9 mouse cellular contexts compared by ENCODE assay signal in the genomic region with DNA sequence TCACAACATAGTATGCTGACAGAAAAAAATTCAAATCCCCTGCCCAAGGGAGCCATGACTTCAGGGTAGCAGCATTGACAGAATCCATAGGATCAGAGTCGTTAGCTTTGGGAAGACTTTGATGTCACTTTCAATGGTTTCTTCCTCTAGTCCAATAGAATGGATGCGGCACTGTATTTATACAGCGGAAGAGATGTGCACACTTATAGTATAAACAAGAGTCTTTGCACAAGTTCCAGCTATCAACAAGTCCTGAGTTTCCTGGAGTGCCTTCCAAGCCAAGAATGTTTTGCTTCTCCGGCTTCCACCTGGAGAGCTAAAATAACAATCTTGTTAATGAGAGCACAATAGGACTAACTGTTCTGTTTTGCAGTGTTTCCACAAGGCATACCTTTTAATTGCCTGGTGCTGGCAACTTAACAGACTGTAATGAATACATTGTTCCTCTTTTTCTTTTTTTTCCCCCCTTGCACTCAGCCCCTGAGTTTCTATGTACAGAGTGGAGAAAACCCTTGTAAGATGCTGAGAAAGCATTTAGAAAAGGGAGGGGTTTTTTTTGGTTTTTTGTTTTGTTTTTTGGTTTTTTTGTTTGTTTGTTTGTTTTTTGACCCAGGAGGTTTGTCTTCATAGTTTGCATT.
DNase-seq lines count a peak whose midpoint lies in the region; ATAC-seq lines count a peak whose summit lies in the region.
"Had no signal": no experiment of that assay in that cellular context is flagged by ENCODE, and none has a peak within 500 bp of the region (broad histone marks: within the 10 kb centered on the region; RNA-seq: fewer than 3 reads in every experiment).

No protein-coding gene starts in this region.

- no peak for ATAC-seq in heart, embryonic 12.5 days (ENCODE audit: insufficient number of reproducible peaks, low FRiP score)
- ATAC-seq in neural tube, embryonic 11.5 days (ENCODE audit: insufficient read depth, low FRiP score, low TSS enrichment): no peak
- no peak for ATAC-seq in hindbrain, embryonic 15.5 days (ENCODE audit: low FRiP score, low read depth)
- no peak for ATAC-seq in activated CD4-positive, CD25-positive, alpha-beta regulatory T cell, adult 4 months

- H3K9me3 ChIP-seq in heart, embryonic 12.5 days (replicated peaks): no peaks in the 10 kb centered on the region
- no peaks in the 10 kb centered on the region for H3K9me3 ChIP-seq in neural tube, embryonic 11.5 days (ENCODE audit: control insufficient read depth, low read length)
- H3K9me3 ChIP-seq in hindbrain, embryonic 15.5 days: no peaks in the 10 kb centered on the region

- intact Hi-C loops in heart, postnatal 25 days (cut with DNase I): no loop called here

- DNase-seq in heart, postnatal 25 days (ENCODE audit: low spot score): no peak
- no peak for DNase-seq in neural tube, embryonic 11.5 days (ENCODE audit: low spot score)
- no peak for DNase-seq in neural tube, embryonic 10.5 days (ENCODE audit: extremely low spot score, low spot score)
- DNase-seq in splenic B cell, adult 2 months (ENCODE audit: low read depth, low spot score): peak; percentile 36
- DNase-seq in frontal cortex, postnatal 14 days (ENCODE audit: low spot score in 2 of 2): no peak
- DNase-seq: heart, adult 18-20 months had no signal

- WGBS in heart, embryonic 12.5 days: 38% methylated on average over 4 of the region's 4 CpGs
- 61% methylated on average over 4 of the region's 4 CpGs for WGBS in neural tube, embryonic 11.5 days
- WGBS in hindbrain, embryonic 15.5 days: 52% methylated on average over 4 of the region's 4 CpGs

- H3K36me3 ChIP-seq in heart, embryonic 12.5 days: no peaks in the 10 kb centered on the region
- no peaks in the 10 kb centered on the region for H3K36me3 ChIP-seq in neural tube, embryonic 11.5 days (ENCODE audit: control insufficient read depth, insufficient read depth, low read length)
- no peaks in the 10 kb centered on the region for H3K36me3 ChIP-seq in hindbrain, embryonic 15.5 days
- H3K36me3 ChIP-seq in splenic B cell, adult 2 months (ENCODE audit: control insufficient read depth, insufficient read depth, low read length, poor library complexity, severe bottlenecking): no peaks in the 10 kb centered on the region

- peaks cover 5% of the 10 kb centered on the region; the same call in 1 of the 2 replicates for H3K27me3 ChIP-seq in heart, embryonic 12.5 days (replicated peaks)
- H3K27me3 ChIP-seq in neural tube, embryonic 11.5 days (ENCODE audit: control insufficient read depth, insufficient read depth, low read length): no peaks in the 10 kb centered on the region
- no peaks in the 10 kb centered on the region for H3K27me3 ChIP-seq in hindbrain, embryonic 15.5 days
- H3K27me3 ChIP-seq in splenic B cell, adult 2 months (ENCODE audit: control insufficient read depth, insufficient read depth, low read length, poor library complexity, severe bottlenecking): no peaks in the 10 kb centered on the region

- H3K4me1 ChIP-seq in heart, embryonic 12.5 days (replicated peaks): peaks cover 19% of the 10 kb centered on the region
- no peaks in the 10 kb centered on the region for H3K4me1 ChIP-seq in neural tube, embryonic 11.5 days (ENCODE audit: control insufficient read depth, insufficient read depth, low read length)
- peaks cover 16% of the 10 kb centered on the region for H3K4me1 ChIP-seq in hindbrain, embryonic 15.5 days (replicated peaks)

- H3K4me2 ChIP-seq in heart, embryonic 12.5 days: peak overlapping the region; percentile 62; the same call in 1 of the 2 replicates
- peak overlapping the region; percentile 15; the same call in 1 of the 2 replicates for H3K4me2 ChIP-seq in neural tube, embryonic 11.5 days (ENCODE audit: low read depth)
- H3K4me2 ChIP-seq in hindbrain, embryonic 15.5 days: peak overlapping the region; percentile 52

- H3K4me3 ChIP-seq in heart, embryonic 12.5 days: peak overlapping the region; percentile 37; the same call in 1 of the 2 replicates
- H3K4me3 ChIP-seq in neural tube, embryonic 11.5 days (ENCODE audit: low read depth, low read length): no peak overlapping the region
- peak overlapping the region; percentile 28; the same call in 1 of the 2 replicates for H3K4me3 ChIP-seq in hindbrain, embryonic 15.5 days

- H3K9ac ChIP-seq in heart, embryonic 12.5 days: no peak overlapping the region
- no peak overlapping the region for H3K9ac ChIP-seq in neural tube, embryonic 11.5 days (ENCODE audit: low read length)
- H3K9ac ChIP-seq in hindbrain, embryonic 15.5 days: no peak overlapping the region

- H3K27ac ChIP-seq in heart, embryonic 12.5 days (ENCODE audit: poor library complexity, severe bottlenecking): no peak overlapping the region
- H3K27ac ChIP-seq in neural tube, embryonic 11.5 days (ENCODE audit: low read depth, low read length): no peak overlapping the region
- no peak overlapping the region for H3K27ac ChIP-seq in hindbrain, embryonic 15.5 days (replicated peaks)
